19 mouse cellular contexts compared by ENCODE assay signal in the genomic region with DNA sequence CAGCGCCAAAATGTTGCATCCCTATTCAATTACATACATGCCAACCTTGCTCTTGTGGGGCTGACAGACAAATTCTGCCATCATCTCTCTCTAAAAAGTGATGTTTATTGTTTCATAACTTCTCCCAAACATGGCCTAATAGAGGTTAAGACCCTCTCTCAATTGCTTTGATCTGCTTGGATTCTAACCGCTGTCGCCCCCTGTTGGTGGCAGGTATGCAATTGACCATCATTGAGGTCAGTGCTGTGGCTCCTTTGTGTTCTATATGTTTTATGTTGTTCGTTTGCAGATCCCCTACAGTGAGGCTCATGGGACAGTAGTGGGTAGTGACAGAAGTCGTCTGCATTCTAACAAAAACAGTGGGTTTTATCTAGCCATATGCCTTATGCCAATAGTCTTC. TPM values are rescaled to one million over a fixed set of nuclear protein-coding genes. Genes with fewer than 3 reads are reported as not detected.
DNase-seq lines count a peak whose midpoint lies in the region; ATAC-seq and TF ChIP-seq lines count a peak whose summit lies in the region.
"Had no signal": no experiment of that assay in that cellular context is flagged by ENCODE, and none has a peak within 500 bp of the region (broad histone marks: within the 10 kb centered on the region; RNA-seq: fewer than 3 reads in every experiment).

No protein-coding gene starts in this region.

- POLR2A ChIA-PET in Patski (lab: Charles Lee), result no interaction called here

- DNase-seq in embryo, embryonic 9.5 days (ENCODE audit: extremely low spot score), result peak; percentile 12
- DNase-seq in embryo, embryonic 11 days, result no peak
- no peak for DNase-seq in layer of hippocampus, adult 2 months (ENCODE audit: low spot score in 2 of 2)
- no peak for DNase-seq in layer of hippocampus, postnatal 10 days (ENCODE audit: low spot score in 2 of 2)
- DNase-seq in 416B (ENCODE audit: low read depth) (peak; percentile 8), Patski (ENCODE audit: low read depth, low spot score) (no peak)
- no peak for DNase-seq in urinary bladder, postnatal 14 days (ENCODE audit: low spot score)
- DNase-seq in ovary, postnatal 14 days (ENCODE audit: low spot score), result no peak
- DNase-seq: gastrocnemius, adult 2 months; lung, postnatal 10 days; spleen, adult 18-20 months; thymus, postnatal 36 days had no signal

- H3K27ac ChIP-seq in layer of hippocampus, adult 2 months, result peak overlapping the region; percentile 5; the same call in 1 of the 2 replicates
- H3K27ac ChIP-seq: forebrain, embryonic 13.5 days; gastrocnemius, adult 2 months; limb, embryonic 15.5 days had no signal

- peak; percentile 57 for TF ChIP-seq CTCF in layer of hippocampus, adult 2 months (conservative IDR thresholded peaks at IDR 0.05)
- TF ChIP-seq CTCF in Patski (IDR thresholded peaks at IDR 0.05), result peak; percentile 50

- in situ Hi-C loops in Patski (cut with MboI; ENCODE audit: low pct_unique_long_range_greater_than_20kb), result loop anchor here (5.0 to 10.0 kb wide), 2 partner anchors 388 to 471 kb away; no protein-coding TSS in a partner anchor

- no peak for ATAC-seq in Patski
- ATAC-seq: forebrain, embryonic 13.5 days; hindbrain, embryonic 16.5 days had no signal

- CTCF ChIA-PET in Patski (lab: Charles Lee), result no interaction called here

- H3K4me3 ChIP-seq in layer of hippocampus, adult 2 months, result no peak overlapping the region
- H3K4me3 ChIP-seq: forebrain, embryonic 13.5 days; gastrocnemius, adult 2 months; limb, embryonic 15.5 days had no signal

- H3K27me3 ChIP-seq in Patski, result peaks cover 6% of the 10 kb centered on the region
- H3K27me3 ChIP-seq: forebrain, embryonic 13.5 days; limb, embryonic 15.5 days had no signal

RNA-seq across cellular contexts. Expression of gene Etnppl, which starts 44.0 kb away (rescaled TPM):
- 1 to 10 TPM; 8.1 to 8.4 TPM for total RNA-seq in layer of hippocampus, adult 2 months (2021)
- under 1 TPM; 0.27 to 0.38 TPM for total RNA-seq in layer of hippocampus, postnatal 10 days (2021)
- 0.04 TPM for polyA plus RNA-seq in Patski (2021)
- total RNA-seq: gastrocnemius, adult 2 months; heart, adult 8-10 months; heart, postnatal 25 days; megakaryocyte-erythroid progenitor cell, adult 5-6 weeks had no signal
- polyA plus RNA-seq: forebrain, embryonic 13.5 days; hindbrain, embryonic 16.5 days; neural tube, embryonic 14.5 days had no signal

Comparison
In these comparisons a context has a peak if more than half of its experiments do, and no peak if none do; other contexts are left out.
1. DNase-seq: peak in embryo, embryonic 9.5 days (single experiment) and 416B (single experiment); none in embryo, embryonic 11 days (single experiment), layer of hippocampus, adult 2 months (0 of 2), layer of hippocampus, postnatal 10 days (0 of 2), Patski (single experiment), urinary bladder, postnatal 14 days (single experiment) and ovary, postnatal 14 days (single experiment).
2. RNA of gene Etnppl, which starts 44.0 kb away (total RNA-seq): 8.1 to 8.4 TPM in layer of hippocampus, adult 2 months; 0.27 to 0.38 TPM in layer of hippocampus, postnatal 10 days; every median in the first group is over 4 times any median in the second.